Mouse (Mus musculus) spleen, adult 2 months (tissue): Measurements from ENCODE around the gene Tmem151b.

ENCODE experiments used
- CTCF ChIP-seq: fragments of 200-500 bp; IDR thresholded peaks from 2 replicates; pipeline ENCODE4 v1.5.1; 2011; ENCODE audit warnings: mild to moderate bottlenecking, inconsistent platforms; ENCODE audit not compliant: insufficient read depth, insufficient read length, insufficient replicate concordance; ENCODE audit errors: extremely low read depth
- POLR2A ChIP-seq: fragments of 200-500 bp; IDR thresholded peaks from 2 replicates; pipeline ENCODE4 v1.6.1; 2011; ENCODE audit warnings: low read depth, low read length, inconsistent platforms

DNA sequence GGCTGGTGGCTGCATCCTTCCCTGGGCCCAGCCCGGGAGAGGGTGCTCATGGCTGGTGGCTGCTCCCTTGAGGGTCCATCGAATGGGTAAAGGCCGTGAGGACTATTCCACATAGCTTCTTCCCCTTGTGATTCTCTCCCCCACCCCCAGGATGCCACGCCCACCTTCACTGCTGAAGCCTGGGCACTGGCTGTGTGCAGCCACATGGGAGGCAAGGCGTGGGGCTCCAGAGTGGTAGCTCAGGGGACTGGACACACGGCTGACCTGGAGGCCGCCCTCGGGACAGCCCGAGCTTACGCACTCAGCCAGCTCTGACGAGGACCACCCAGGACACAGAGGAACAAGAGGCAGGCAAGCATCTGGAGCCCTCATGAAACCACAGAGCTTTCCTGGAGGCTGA lies 29.3 kb downstream of the Tmem151b start:
- TF ChIP-seq CTCF (no peak), POLR2A (no peak)
